Mouse (Mus musculus) adrenal gland, postnatal 14 days (tissue): ENCODE data around the gene Henmt1. TPM values are rescaled to one million over a fixed set of nuclear protein-coding genes. Genes with fewer than 3 reads are reported as not detected.

Source experiments
- DNase-seq: peaks from one replicate; pipeline ENCODE4 v3.0.0; 2021; ENCODE audit warnings: mixed read lengths
- total RNA-seq: library from RNA; stranded (reverse); gene quantifications from 2 replicates; pipeline ENCODE4 v1.2.3, GENCODE M21; 2021

Henmt1 gene
- total RNA-seq, 1 experiment from 2014 or later: not detected

- DNase-seq: peak; percentile 17
These were observed 444 bp downstream of the Henmt1 start, which contains the start of gene Gm9857 for GRCm38 (mm10) chr3:108940001-108940633. Gm9857 (minus strand) TSS chr3:108940445.

GRCm38 (mm10) chr3:108940996-108941395, 1.3 kb downstream of the Henmt1 start:
- DNase-seq: no peak

GRCm38 (mm10) chr3:108957976-108958375, 18.3 kb downstream of the Henmt1 start:
- DNase-seq: no peak

GRCm38 (mm10) chr3:108959680-108960295, 20.1 kb downstream of the Henmt1 start:
- DNase-seq: no peak

- no peak for DNase-seq
These were observed 21.6 kb downstream of the Henmt1 start for GRCm38 (mm10) chr3:108961226-108961625.

- DNase-seq: no peak
These were observed 22.0 kb downstream of the Henmt1 start for GRCm38 (mm10) chr3:108961655-108962054.

GRCm38 (mm10) chr3:108963278-108963677, 23.6 kb downstream of the Henmt1 start:
- DNase-seq: no peak

GRCm38 (mm10) chr3:108963776-108964175, 24.1 kb downstream of the Henmt1 start:
- DNase-seq: no peak

- DNase-seq: no peak
These were observed 24.8 kb downstream of the Henmt1 start for GRCm38 (mm10) chr3:108964361-108965044.

GRCm38 (mm10) chr3:108966051-108966450, 26.4 kb downstream of the Henmt1 start:
- no peak for DNase-seq

- no peak for DNase-seq
These were observed 34.4 kb downstream of the Henmt1 start for GRCm38 (mm10) chr3:108973980-108974660.

- DNase-seq: no peak
These were observed 35.3 kb downstream of the Henmt1 start for GRCm38 (mm10) chr3:108974920-108975485.

- DNase-seq: no peak
These were observed 37.8 kb downstream of the Henmt1 start for GRCm38 (mm10) chr3:108977340-108978030.

- DNase-seq: no peak
These were observed 42.3 kb downstream of the Henmt1 start for GRCm38 (mm10) chr3:108981946-108982345.

GRCm38 (mm10) chr3:108983989-108984388, 44.3 kb downstream of the Henmt1 start:
- no peak for DNase-seq

- no peak for DNase-seq
These were observed 46.9 kb downstream of the Henmt1 start for GRCm38 (mm10) chr3:108986534-108986933.

- no peak for DNase-seq
These were observed 47.5 kb downstream of the Henmt1 start for GRCm38 (mm10) chr3:108987009-108987659.

GRCm38 (mm10) chr3:108989971-108990548, 50.4 kb downstream of the Henmt1 start:
- DNase-seq: peak; percentile 28

- no peak for DNase-seq
These were observed 54.8 kb downstream of the Henmt1 start for GRCm38 (mm10) chr3:108994477-108994876.

- DNase-seq: no peak
These were observed 55.7 kb downstream of the Henmt1 start for GRCm38 (mm10) chr3:108995379-108995778.

- peak; percentile 43 for DNase-seq
These were observed 57.6 kb downstream of the Henmt1 start for GRCm38 (mm10) chr3:108997284-108997683.
